Mouse (Mus musculus): Measurements from ENCODE around the gene Cd84. TPM values are rescaled to one million over a fixed set of nuclear protein-coding genes. Genes with fewer than 3 reads are reported as not detected.

Gene Cd84
- 100 to 1,000 TPM; 123 to 130 TPM for total RNA-seq (2023)

GRCm38 (mm10) chr1:171839488-171839887 lies at the start of gene Cd84:
TSS of gene Cd84 (plus strand) at chr1:171839697.

GRCm38 (mm10) chr1:171895364-171895763 lies 55.9 kb downstream of the Cd84 start, which contains the start of gene Gm10521:
TSS of gene Gm10521 (plus strand) at chr1:171895664.

GRCm38 (mm10) chr1:171917305-171918039 lies 78.0 kb downstream of the Cd84 start, which contains the start of gene Slamf6:
TSS of gene Slamf6 (plus strand) at chr1:171917515.

Other genes with a start within 250 kb of the Cd84 start
- 100 to 1,000 TPM; 131 to 138 TPM for gene Ly9, start 232.3 kb upstream of the Cd84 start, total RNA-seq (2023)
- 10 to 100 TPM; 63.0 to 63.9 TPM for gene Slamf7, start 186.7 kb upstream of the Cd84 start, total RNA-seq (2023)
- gene Cd48, start 157.7 kb upstream of the Cd84 start, total RNA-seq (2023): 100 to 1,000 TPM; 113 to 134 TPM
- 10 to 100 TPM; 33.3 to 43.7 TPM for gene Slamf1, start 72.6 kb upstream of the Cd84 start, total RNA-seq (2023)
- gene Gm10521, start 56.0 kb downstream of the Cd84 start, total RNA-seq (2023): 10 to 100 TPM; 19.4 to 26.8 TPM
- 100 to 1,000 TPM; 206 to 214 TPM for gene Slamf6, start 77.8 kb downstream of the Cd84 start, total RNA-seq (2023)
- gene Vangl2, start 188.7 kb downstream of the Cd84 start, total RNA-seq (2023): 10 to 100 TPM in 1 of 2 experiments, 1 to 10 TPM in 1; 7.7 to 10.8 TPM
- not detected for gene Nhlh1, start 217.9 kb downstream of the Cd84 start, total RNA-seq (2023)
- 100 to 1,000 TPM; 159 to 165 TPM for gene Copa, start 242.8 kb downstream of the Cd84 start, total RNA-seq (2023)
- 100 to 1,000 TPM; 102 to 113 TPM for gene Ncstn, start 243.1 kb downstream of the Cd84 start, total RNA-seq (2023)

Data from B cell, adult 67 days (primary cell).